Mouse (Mus musculus): ENCODE results near the gene Erich6b. TPM values are rescaled to one million over a fixed set of nuclear protein-coding genes. Genes with fewer than 3 reads are reported as not detected.

Erich6b gene
- total RNA-seq, 2 experiments from 2014 or later, result not detected

DNA sequence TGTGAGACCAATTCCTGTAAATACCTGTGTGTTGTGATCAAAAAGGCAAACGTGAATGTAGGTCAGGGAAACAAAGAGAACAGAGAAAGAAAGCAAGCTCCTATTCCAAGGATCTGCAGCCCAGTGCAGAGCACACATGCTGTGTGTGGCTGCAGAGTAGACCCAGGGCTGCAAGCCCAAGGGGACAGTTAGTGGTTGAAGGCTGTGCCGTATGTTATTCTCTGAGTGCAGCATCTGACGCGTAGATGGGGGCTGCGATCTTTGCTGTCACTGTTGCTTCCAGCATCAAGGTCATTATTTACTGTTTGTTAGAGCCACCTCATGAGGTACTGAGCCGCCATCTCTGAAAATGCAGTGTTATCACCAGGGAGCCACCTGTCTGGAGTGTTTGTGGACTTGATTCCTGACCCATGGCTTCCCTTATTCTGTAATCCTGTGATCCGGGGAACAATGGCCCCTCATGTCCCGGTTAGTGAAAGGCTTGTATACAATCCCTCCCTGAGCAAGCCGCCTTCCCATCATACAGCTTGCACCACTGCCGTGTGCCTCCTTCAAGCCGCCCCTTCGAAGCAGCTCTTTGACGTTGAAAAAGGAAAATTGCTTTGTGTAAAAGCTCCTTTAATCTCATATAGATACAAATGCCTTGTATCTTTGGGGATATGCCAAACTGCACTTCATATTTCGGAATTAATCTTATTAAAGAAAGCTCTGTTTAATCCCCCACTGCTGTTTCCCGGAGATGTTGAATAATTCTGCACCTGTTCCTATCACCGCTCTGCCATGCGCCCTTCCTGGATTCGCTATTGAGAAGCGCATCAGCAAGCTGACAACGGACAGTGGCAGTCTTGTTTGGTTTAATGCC lies 5.1 kb downstream of the Erich6b start:
- Histone ChIP-seq H3K4me3 (no peak overlapping the region), H3K27ac (no peak overlapping the region)
- intact Hi-C loops (cut with DNase I), result no loop called here
- TF ChIP-seq CTCF (IDR thresholded peaks at IDR 0.05), result no peak
- DNase-seq (ENCODE audit: extremely low spot score in 1 of 2, low spot score in 2 of 2), result no peak

DNA sequence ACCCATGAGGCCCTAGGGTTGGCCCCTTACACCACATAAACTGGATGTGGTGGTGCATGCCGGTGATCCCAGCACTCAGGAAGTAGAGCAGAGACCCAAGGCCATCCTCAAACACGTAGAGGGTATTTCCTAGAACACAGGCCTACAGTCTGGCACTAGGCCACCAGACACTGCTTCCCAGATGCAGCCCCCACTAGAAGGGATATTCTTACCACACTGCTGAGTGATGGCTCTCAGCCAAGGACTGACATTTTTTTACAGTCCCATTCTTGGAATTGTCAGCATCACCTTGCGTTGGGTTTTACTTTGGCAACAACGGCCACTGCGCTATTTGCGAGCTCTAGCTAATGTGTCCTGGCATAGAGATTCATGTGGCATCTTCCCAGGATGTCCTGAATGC lies 18.9 kb downstream of the Erich6b start:
- DNase-seq (ENCODE audit: extremely low spot score in 1 of 2, low spot score in 2 of 2), result no peak
- Histone ChIP-seq H3K4me3 (no peak overlapping the region), H3K27ac (no peak overlapping the region)
- intact Hi-C loops (cut with DNase I), result no loop called here
- TF ChIP-seq CTCF (IDR thresholded peaks at IDR 0.05), result no peak

DNA sequence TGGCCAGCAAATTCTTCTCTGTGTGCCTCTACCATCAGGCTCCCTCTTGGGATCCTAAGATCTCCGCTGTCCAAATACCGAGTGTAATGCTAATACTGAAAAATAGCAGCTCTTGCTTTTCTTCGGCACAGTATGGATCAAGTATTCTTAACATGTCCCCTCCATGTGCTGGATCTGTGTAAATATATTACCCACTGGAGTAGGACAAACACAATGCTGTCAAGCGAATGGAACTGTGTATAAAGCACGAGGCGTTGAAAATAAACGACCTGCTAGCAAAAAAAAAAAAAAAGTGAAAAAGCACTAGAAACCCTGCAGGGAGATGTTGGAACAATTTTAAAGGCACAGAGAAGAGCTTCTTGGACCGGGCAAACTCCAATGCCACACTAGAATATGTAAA lies 19.5 kb downstream of the Erich6b start:
- no peak overlapping the region for H3K27ac ChIP-seq
- no peak for DNase-seq (ENCODE audit: extremely low spot score in 1 of 2, low spot score in 2 of 2)
- H3K4me3 ChIP-seq, result no peak overlapping the region
- intact Hi-C loops (cut with DNase I), result no loop called here
- TF ChIP-seq CTCF (IDR thresholded peaks at IDR 0.05), result no peak

DNA sequence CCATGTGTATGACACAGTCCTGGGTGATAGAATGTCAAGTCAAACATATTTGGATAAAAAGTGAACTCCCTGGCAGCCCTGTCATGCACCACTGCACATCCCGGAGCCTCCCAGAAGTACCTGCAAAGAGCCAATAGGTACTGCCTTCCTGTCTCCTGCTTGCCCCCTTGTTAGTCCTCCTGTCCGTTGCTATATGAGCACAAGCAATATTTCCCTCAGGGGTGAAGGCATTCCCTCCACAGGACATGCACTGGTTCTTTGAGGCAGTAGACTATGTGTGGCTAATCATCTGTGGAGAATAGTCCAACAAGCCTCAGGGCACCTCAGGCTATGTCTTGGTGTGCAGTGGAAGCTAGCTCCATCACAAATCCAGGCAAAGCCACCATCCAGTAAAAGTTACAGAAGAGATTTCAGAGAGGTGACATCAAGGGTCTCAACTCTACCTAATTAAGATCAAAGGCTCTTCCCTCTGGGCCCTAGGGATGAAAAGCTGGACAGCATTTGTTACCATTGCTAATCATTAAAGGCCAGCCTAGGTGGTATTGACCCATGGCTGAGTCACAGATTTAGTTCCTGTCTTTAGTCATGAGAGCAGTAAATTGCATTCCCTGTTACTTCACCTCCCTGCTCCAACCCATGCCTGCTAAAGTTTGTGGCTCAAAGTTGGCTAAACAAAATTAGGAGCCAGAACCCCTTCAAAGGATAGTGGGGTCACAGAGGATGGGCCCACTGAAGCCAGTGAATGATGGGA lies 23.5 kb downstream of the Erich6b start:
- TF ChIP-seq CTCF (IDR thresholded peaks at IDR 0.05), result no peak
- no peak overlapping the region for H3K4me3 ChIP-seq
- H3K27ac ChIP-seq, result no peak overlapping the region
- intact Hi-C loops (cut with DNase I), result no loop called here
- DNase-seq (ENCODE audit: extremely low spot score in 1 of 2, low spot score in 2 of 2), result no peak

DNA sequence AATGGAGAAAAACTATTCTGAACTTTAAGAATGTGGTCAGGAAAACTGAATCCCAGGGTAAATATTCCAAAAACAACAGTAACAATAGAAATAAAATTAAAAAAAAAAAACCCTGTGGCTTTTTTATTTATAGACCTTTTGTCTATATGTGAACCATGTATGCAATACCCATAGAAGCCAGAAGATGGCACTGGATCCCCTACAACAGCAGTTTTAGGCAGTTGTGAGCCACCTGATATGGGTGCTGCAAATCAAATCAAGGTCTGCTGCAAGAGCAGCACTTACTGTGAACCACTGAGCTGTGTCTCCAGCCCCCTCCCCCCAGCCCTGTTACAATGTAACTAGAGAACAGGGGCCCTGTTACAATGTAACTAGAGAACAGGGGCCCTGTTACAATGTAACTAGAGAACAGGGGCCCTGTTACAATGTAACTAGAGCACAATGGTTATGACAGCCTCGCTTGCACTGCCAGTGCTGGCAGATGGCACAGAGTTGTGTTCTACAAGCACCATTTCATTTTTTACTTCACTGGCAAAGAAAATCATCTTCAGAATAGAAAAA lies 27.1 kb downstream of the Erich6b start:
- TF ChIP-seq CTCF (IDR thresholded peaks at IDR 0.05), result no peak; the same call in 1 of the 2 replicates
- Histone ChIP-seq H3K4me3 (no peak overlapping the region), H3K27ac (no peak overlapping the region)
- DNase-seq (ENCODE audit: extremely low spot score in 1 of 2, low spot score in 2 of 2), result no peak
- intact Hi-C loops (cut with DNase I), result no loop called here

DNA sequence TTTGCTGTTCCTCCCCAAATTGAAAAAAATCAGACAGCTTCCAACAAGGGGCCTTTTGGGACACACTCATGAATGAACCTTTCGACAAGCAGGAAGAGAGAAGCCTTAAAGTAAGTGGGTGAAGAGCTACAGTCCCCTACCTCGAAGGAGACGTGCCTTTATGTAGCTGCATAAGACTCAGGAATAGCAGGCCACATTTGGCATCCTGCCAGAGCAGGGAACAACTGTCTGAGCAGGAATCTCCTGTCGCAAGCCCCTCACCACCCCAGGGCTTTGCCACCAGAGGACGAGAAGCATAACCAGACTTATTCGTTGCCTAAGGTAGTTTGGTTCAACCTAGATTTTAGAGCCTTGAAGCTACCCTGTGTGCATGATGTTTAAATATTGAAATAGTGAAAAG lies 34.3 kb downstream of the Erich6b start:
- intact Hi-C loops (cut with DNase I), result no loop called here
- DNase-seq (ENCODE audit: extremely low spot score in 1 of 2, low spot score in 2 of 2), result no peak
- TF ChIP-seq CTCF (IDR thresholded peaks at IDR 0.05), result no peak
- Histone ChIP-seq H3K27ac (no peak overlapping the region), H3K4me3 (no peak overlapping the region)

DNA sequence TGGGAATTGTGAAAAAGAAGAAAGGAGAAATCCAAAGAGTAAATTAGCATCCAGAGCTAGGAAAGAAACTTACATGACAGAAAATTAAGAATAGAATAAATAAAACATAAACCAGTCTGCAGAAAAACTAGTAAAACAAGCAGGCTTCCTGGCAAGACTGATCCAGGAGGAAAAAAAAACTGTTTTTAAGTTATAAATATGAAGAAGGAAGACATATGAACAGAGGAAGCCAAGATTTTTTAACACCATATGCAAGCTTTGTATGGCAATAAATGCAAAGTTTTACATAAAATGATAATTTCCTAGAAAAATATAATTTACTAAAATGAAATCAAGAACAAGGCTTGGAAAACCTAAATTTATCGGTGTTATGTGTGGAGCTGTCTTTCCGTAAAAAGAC lies 48.4 kb downstream of the Erich6b start:
- intact Hi-C loops (cut with DNase I), result no loop called here
- Histone ChIP-seq H3K27ac (peak overlapping the region; percentile 3; the same call in 1 of the 2 replicates), H3K4me3 (no peak overlapping the region)
- TF ChIP-seq CTCF (IDR thresholded peaks at IDR 0.05), result no peak
- DNase-seq (ENCODE audit: extremely low spot score in 1 of 2, low spot score in 2 of 2), result no peak

DNA sequence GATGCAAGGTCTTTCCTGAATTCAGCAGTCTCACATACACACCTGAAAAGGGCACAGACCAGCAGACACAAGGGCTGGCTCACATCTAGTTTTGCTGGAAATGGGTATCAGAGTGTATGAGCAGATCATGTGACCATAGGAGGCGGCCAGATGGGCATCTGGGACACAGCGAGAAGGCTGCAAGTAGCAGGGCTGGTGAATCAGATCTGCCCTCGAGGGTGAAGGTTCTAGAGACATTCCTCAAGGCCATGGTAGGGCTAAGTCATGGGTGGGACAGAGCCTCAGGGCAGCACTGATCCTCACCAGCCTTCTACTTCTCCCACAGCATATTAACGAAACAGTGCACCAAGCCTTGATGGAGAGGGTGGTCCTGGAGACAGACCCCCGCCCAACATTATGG lies 54.0 kb downstream of the Erich6b start:
- intact Hi-C loops (cut with DNase I), result no loop called here

DNA sequence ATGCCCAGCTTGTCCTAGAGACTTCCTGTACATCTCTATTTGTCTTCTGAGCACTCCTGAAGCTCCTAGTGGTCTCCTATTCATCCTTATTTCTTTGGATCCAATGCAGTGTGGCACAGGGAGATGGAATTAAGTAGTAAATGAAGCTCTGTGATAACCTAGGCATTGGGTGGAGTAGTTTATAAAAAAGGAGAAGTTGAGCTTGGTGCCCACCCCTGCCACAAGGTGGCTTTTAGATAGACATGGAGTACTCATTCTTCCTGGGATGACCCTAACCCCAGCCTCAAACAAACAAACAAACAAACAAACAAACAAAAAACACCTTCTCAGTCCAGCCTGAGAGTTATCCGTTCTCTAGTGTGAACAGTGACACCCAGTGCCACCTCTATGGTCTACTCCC lies 55.9 kb downstream of the Erich6b start:
- TF ChIP-seq CTCF (IDR thresholded peaks at IDR 0.05), result no peak
- no peak for DNase-seq (ENCODE audit: extremely low spot score in 1 of 2, low spot score in 2 of 2)
- Histone ChIP-seq H3K4me3 (no peak overlapping the region), H3K27ac (no peak overlapping the region)
- intact Hi-C loops (cut with DNase I), result no loop called here

More for the DNA sequence above, 54.0 kb downstream of the Erich6b start:
- no peak overlapping the region for H3K27ac ChIP-seq
- no peak for TF ChIP-seq CTCF (IDR thresholded peaks at IDR 0.05)
- no peak overlapping the region for H3K4me3 ChIP-seq
- no peak for DNase-seq (ENCODE audit: extremely low spot score in 1 of 2, low spot score in 2 of 2)

DNA sequence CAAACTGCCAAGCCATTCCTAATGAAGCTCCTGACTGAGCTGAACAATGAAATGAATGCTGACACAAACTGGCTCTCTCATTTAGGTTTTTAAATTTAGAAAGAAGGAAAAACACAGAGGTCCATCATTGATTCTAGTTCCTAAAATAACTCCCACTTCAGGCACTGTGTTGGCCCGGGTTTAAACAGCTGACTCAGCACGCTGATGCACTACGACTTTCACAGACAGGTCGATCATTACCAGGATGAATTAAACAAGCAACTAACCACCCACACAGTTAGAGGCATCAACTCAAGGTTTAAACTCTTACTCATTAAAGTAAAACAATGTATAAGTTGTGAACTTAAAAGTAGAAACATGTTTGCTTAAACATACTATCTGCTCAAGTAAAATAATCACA lies 64.6 kb downstream of the Erich6b start:
- no peak overlapping the region for H3K27ac ChIP-seq
- intact Hi-C loops (cut with DNase I), result no loop called here
- DNase-seq (ENCODE audit: extremely low spot score in 1 of 2, low spot score in 2 of 2), result no peak
- H3K4me3 ChIP-seq, result no peak overlapping the region
- TF ChIP-seq CTCF (IDR thresholded peaks at IDR 0.05), result no peak

DNA sequence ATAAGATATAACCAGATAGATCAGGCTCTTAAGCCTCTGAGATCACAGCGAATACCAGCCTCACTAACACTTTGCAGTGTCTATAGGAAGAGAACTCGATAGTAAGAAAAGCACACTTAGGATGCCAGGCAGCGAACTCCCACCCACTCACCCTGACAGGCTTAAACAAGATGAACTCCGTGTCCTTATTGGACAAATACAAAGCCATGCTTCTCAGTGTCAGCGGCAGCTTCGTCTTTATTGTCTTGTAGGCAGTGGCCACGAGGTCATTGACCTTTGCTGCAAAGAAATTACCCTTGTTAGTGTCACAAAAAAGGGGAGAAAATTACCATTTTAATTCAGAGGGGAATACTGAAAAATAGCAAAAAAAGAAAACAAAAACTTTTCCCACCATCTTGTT lies 65.7 kb downstream of the Erich6b start:
- no peak for DNase-seq (ENCODE audit: extremely low spot score in 1 of 2, low spot score in 2 of 2)
- intact Hi-C loops (cut with DNase I), result no loop called here

DNA sequence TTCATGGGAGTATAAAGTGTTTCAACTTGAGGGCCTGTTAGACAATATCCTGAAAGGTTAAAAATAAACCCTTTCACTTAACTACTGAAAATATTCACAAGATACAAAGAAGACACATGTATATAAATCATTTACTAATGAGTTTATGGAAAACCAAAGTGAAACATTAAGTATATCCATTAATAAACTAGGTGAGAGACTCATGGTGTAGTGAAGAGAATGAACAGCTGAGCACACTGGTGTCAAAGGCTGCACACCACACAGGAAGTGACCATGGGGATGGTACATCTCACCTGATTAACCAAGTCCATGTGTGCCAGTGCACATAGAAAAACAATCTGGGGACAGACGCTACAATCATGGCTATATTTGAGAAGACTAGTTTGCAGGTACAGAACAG lies 66.9 kb downstream of the Erich6b start:
- intact Hi-C loops (cut with DNase I), result no loop called here
- DNase-seq (ENCODE audit: extremely low spot score in 1 of 2, low spot score in 2 of 2), result no peak
- no peak overlapping the region for H3K27ac ChIP-seq
- H3K4me3 ChIP-seq, result no peak overlapping the region
- no peak for TF ChIP-seq CTCF (IDR thresholded peaks at IDR 0.05)

More for the DNA sequence above, 65.7 kb downstream of the Erich6b start:
- TF ChIP-seq CTCF (IDR thresholded peaks at IDR 0.05), result no peak
- Histone ChIP-seq H3K27ac (no peak overlapping the region), H3K4me3 (no peak overlapping the region)
